Mouse (Mus musculus) thymus, adult 2 months (tissue): ENCODE results near the gene Tmprss11c. TPM values are rescaled to one million over a fixed set of nuclear protein-coding genes. Genes with fewer than 3 reads are reported as not detected.
A peak's percentile ranks its signal among the peaks of the same experiment; 100 is the strongest.

Experiments used
- DNase-seq: peaks from one replicate; pipeline ENCODE4 v3.0.0; 2021
- H3K27ac ChIP-seq: fragments of 200-500 bp; 2 replicates; pipeline ENCODE4 v1.5.1; 2012; ENCODE audit warnings: low read length, control low read depth; ENCODE audit not compliant: control insufficient read depth, insufficient read depth
- H3K27me3 ChIP-seq: fragments of 200-500 bp; 2 replicates; pipeline ENCODE4 v1.6.1; 2012; ENCODE audit warnings: mild to moderate bottlenecking, low read length, moderate library complexity, mixed read lengths; ENCODE audit not compliant: control insufficient read depth, insufficient read depth
- H3K36me3 ChIP-seq: fragments of 200-500 bp; 2 replicates; pipeline ENCODE4 v1.6.1; 2012; ENCODE audit warnings: mild to moderate bottlenecking, low read length, moderate library complexity; ENCODE audit not compliant: control insufficient read depth, insufficient read depth
- H3K4me1 ChIP-seq: fragments of 200-500 bp; replicated peaks from 2 replicates; pipeline ENCODE4 v1.6.1; 2012; ENCODE audit warnings: low read length; ENCODE audit not compliant: control insufficient read depth, insufficient read depth
- H3K4me3 ChIP-seq: fragments of 200-500 bp; 2 replicates; pipeline ENCODE4 v1.5.1; 2012; ENCODE audit warnings: mild to moderate bottlenecking, low read length, control low read depth, moderate library complexity; ENCODE audit not compliant: control insufficient read depth, insufficient read depth
- CTCF ChIP-seq: fragments of 200-500 bp; IDR thresholded peaks from 2 replicates; pipeline ENCODE4 v1.5.1; 2012; ENCODE audit warnings: mild to moderate bottlenecking, control low read depth, low read length, moderate library complexity, borderline replicate concordance; ENCODE audit not compliant: control insufficient read depth, poor library complexity, insufficient read depth; ENCODE audit errors: extremely low read depth
- POLR2A ChIP-seq: fragments of 200-500 bp; IDR thresholded peaks from 2 replicates; pipeline ENCODE4 v1.6.1; 2012; ENCODE audit warnings: mild to moderate bottlenecking, low read length, control low read depth, moderate library complexity; ENCODE audit not compliant: control insufficient read depth, poor library complexity, insufficient read depth; ENCODE audit errors: extremely low read depth
- WGBS: fragments of 180-500 bp; shearing (Covaris S2); methylation state at CpG from one replicate; pipeline ENCODE4 v1.1.7; 2018; 5-methylcytosine and 5-hydroxymethylcytosine counted together
- polyA plus RNA-seq: library from polyadenylated mRNA; depleted of rRNA; stranded (reverse); fragments of >200 nt; gene quantifications from 2 replicates; pipeline ENCODE4 v1.2.3, GENCODE M21; 2012; rRNA removed

Tmprss11c gene
- polyA plus RNA-seq, 1 experiment, result not detected

DNA sequence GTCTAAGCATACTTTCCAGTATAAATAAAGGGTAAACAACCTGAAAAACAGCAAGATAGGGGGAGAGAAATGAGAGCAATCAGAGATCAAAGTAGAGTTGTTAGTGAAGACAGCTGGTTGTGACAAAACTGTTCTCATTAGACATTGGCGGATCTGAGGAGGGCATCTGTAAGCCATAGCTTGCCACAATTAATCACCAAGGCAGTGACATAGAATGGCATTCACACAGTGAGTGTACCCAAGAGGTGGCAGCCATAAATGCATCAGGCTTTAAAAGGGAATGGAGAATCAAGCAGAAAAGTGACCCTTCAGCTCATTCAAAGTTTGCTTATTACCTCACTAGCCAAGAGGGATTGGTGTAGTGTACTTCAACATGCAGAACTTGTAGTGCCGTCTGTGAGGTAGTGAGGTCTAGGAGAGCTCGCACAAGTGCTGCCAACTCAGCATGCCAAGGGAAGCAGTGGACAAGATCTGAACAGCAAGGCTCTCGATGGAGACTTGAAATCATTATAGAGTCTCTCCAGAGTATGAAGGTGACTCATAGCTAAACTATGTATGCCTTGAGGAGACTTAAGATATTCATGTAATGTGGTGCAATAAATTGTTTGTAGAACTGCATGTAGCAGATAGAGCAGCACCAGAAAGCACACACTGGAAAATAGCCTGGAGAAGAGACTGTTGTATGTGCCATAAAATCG, 61.8 kb downstream of the Tmprss11c start:
- no peaks in the 10 kb centered on the region for H3K4me1 ChIP-seq
- no peaks in the 10 kb centered on the region for H3K36me3 ChIP-seq
- TF ChIP-seq POLR2A (no peak), CTCF (no peak)
- no peak for DNase-seq
- 94% methylated on average over 5 of the region's 5 CpGs for WGBS
- H3K4me3 ChIP-seq, result no peak overlapping the region
- no peak overlapping the region for H3K27ac ChIP-seq
- no peaks in the 10 kb centered on the region for H3K27me3 ChIP-seq

DNA sequence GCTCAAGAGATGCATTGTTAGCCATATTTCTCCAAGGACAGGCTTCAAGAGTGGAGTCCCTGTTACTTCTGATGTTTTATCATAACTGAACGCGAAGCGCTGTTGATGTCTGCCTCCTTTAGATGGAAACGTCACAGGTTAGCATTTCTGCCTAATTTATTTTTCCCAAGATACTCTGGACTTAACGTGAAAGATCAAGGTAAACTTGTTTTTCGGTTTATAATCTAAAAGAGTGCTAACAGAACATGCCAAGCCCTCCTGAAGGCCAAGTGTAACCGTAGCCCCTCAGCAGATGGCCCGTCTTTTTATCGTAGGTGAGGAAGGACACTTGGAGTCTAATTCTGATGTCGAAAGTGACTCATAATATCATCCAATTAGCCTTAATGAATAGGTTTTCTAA, 91.3 kb downstream of the Tmprss11c start, which contains the start of gene Gnrhr:
Gene Gnrhr (minus strand): TSS at position 101 of the 400 bp plus-strand sequence.
- no peak within 1 kb of the TSS for H3K27ac ChIP-seq
- H3K4me1 ChIP-seq, result no peaks in the 10 kb centered on the region
- H3K27me3 ChIP-seq, result no peaks in the 10 kb centered on the region
- WGBS, result 94% methylated on average over 10 of the region's 10 CpGs
- H3K36me3 ChIP-seq, result no peaks in the 10 kb centered on the region
- no peak for DNase-seq
- no peak within 1 kb of the TSS for H3K4me3 ChIP-seq
- TF ChIP-seq CTCF, result no peak
- TF ChIP-seq POLR2A, result no peak

DNA sequence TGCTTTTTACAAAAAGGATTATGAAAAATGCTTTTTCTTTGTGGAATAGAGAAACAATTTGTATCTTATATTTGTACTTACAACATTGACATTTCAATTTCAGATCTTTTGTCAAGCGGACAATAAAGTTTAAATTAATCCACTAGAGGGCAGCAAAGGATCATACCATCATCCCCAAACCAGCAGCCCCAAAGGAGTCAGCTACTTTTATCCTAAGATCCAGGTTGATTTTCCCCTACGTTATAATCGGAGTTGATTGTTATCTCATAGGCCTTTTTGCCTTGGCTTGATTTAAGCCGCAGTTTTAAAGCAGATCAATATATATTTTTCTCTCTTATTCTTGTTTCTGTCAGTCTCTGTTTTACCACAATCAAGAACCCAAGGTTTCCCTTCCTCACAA, 97.8 kb downstream of the Tmprss11c start:
- DNase-seq, result no peak
- TF ChIP-seq CTCF (no peak), POLR2A (no peak)
- Histone ChIP-seq H3K27ac (no peak overlapping the region), H3K4me1 (no peaks in the 10 kb centered on the region; the same call in 1 of the 2 replicates), H3K27me3 (no peaks in the 10 kb centered on the region), H3K36me3 (no peaks in the 10 kb centered on the region), H3K4me3 (no peak overlapping the region)
- WGBS, result 25% methylated on average over 4 of the region's 4 CpGs

DNA sequence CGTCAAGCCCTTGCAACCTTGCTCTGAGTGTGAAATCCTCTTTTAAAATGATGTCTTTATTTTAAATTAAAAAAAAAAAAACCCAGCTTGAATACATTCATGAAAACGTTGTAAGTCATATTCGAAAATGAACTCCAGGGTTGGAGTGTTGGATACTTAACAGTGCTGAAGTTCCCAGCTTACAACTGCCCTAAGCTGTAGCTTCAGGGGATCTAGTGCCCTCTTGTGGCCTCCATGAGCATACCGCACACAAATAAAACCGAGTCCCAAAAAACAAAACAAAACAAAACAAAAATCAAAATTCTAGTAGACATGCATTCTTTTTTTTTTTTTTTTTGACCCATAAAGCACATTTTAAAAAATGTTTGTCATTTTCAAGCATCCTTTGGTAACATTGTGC, 98.3 kb downstream of the Tmprss11c start:
- WGBS, result 27% methylated on average over 5 of the region's 5 CpGs
- peak; percentile 33 for DNase-seq
- no peak for TF ChIP-seq CTCF
- TF ChIP-seq POLR2A, result no peak

GRCm38 (mm10) chr5:86190290-86190689, 98.8 kb downstream of the Tmprss11c start:
- H3K4me3 ChIP-seq, result no peak overlapping the region
- no peaks in the 10 kb centered on the region; the same call in 1 of the 2 replicates for H3K4me1 ChIP-seq
- no peaks in the 10 kb centered on the region for H3K36me3 ChIP-seq
- no peak for TF ChIP-seq POLR2A
- TF ChIP-seq CTCF, result no peak
- no peak overlapping the region for H3K27ac ChIP-seq
- DNase-seq, result no peak
- H3K27me3 ChIP-seq, result no peaks in the 10 kb centered on the region
- WGBS, result 45% methylated on average over 15 of the region's 15 CpGs

More for the DNA sequence above, 98.3 kb downstream of the Tmprss11c start:
- no peak overlapping the region for H3K4me3 ChIP-seq
- no peaks in the 10 kb centered on the region; the same call in 1 of the 2 replicates for H3K4me1 ChIP-seq
- H3K27ac ChIP-seq, result no peak overlapping the region
- H3K36me3 ChIP-seq, result no peaks in the 10 kb centered on the region
- H3K27me3 ChIP-seq, result no peaks in the 10 kb centered on the region

- Histone ChIP-seq H3K4me1 (no peaks in the 10 kb centered on the region; the same call in 1 of the 2 replicates), H3K27ac (no peak overlapping the region), H3K27me3 (no peaks in the 10 kb centered on the region), H3K36me3 (no peaks in the 10 kb centered on the region), H3K4me3 (no peak overlapping the region)
- no peak for DNase-seq
- TF ChIP-seq CTCF (no peak), POLR2A (no peak)
- 89% methylated on average over 6 of the region's 6 CpGs for WGBS
These were observed 101.7 kb downstream of the Tmprss11c start for GRCm38 (mm10) chr5:86187441-86187840.

Other genes with a start within 250 kb of the Tmprss11c start
- gene Cenpc1, start 223.7 kb downstream of the Tmprss11c start, polyA plus RNA-seq, result 8.9 and 12.2 TPM in 2 replicates
- 14.0 and 15.5 TPM in 2 replicates for gene Stap1, start 217.6 kb downstream of the Tmprss11c start, polyA plus RNA-seq
- gene Uba6, start 116.5 kb downstream of the Tmprss11c start, polyA plus RNA-seq, result 2.3 and 3.0 TPM in 2 replicates
- not detected in 2 replicates for gene Gnrhr, start 91.4 kb downstream of the Tmprss11c start, polyA plus RNA-seq
- gene Tmprss11d, start 84.1 kb upstream of the Tmprss11c start, polyA plus RNA-seq, result 0.18 and 0.22 TPM in 2 replicates
- gene Tmprss11a, start 179.7 kb upstream of the Tmprss11c start, polyA plus RNA-seq, result not detected in 2 replicates
- not detected in 2 replicates for gene Tmprss11g, start 229.3 kb upstream of the Tmprss11c start, polyA plus RNA-seq